Mouse (Mus musculus) layer of hippocampus, postnatal 10 days (tissue): Measurements from ENCODE around the gene Wnt5b. TPM values are rescaled to one million over a fixed set of nuclear protein-coding genes. Genes with fewer than 3 reads are reported as not detected.
A peak's percentile ranks its signal among the peaks of the same experiment; 100 is the strongest.

Experiments used
- DNase-seq, 2 experiments: peaks; one replicate each; pipeline ENCODE4 v3.0.0; 2021; ENCODE audit warnings: low spot score in 2 of 2
- total RNA-seq, 2 experiments: library from RNA; stranded (reverse); gene quantifications; 2 replicates each; pipeline ENCODE4 v1.2.3; 2021

Wnt5b gene
- total RNA-seq, 2 experiments from 2014 or later, result 2.2 to 2.4 TPM

GRCm38 (mm10) chr6:119390728-119391127 is 153.4 kb downstream of the Wnt5b start:
- DNase-seq, result no peak

GRCm38 (mm10) chr6:119389089-119389488 is 155.1 kb downstream of the Wnt5b start:
- no peak for DNase-seq

- DNase-seq, result peak; percentile 92 to 93
These were observed 155.5 kb downstream of the Wnt5b start for GRCm38 (mm10) chr6:119388650-119389012.

GRCm38 (mm10) chr6:119387801-119388649 is 156.1 kb downstream of the Wnt5b start:
- peak; percentile 29 to 38 for DNase-seq

GRCm38 (mm10) chr6:119386821-119387220 is 157.3 kb downstream of the Wnt5b start:
- no peak for DNase-seq

- DNase-seq, result no peak
These were observed 157.7 kb downstream of the Wnt5b start for GRCm38 (mm10) chr6:119386421-119386820.

GRCm38 (mm10) chr6:119385668-119386067 is 158.5 kb downstream of the Wnt5b start:
- no peak for DNase-seq

Other genes with a start within 250 kb of the Wnt5b start
- 10 to 100 TPM; 22.1 to 23.2 TPM for gene Lrtm2, start 213.6 kb downstream of the Wnt5b start, total RNA-seq
- gene Adipor2, start 126.6 kb downstream of the Wnt5b start, total RNA-seq, result 10 to 100 TPM; 38.4 to 41.3 TPM
- 10 to 100 TPM; 21.8 to 24.0 TPM for gene Fbxl14, start 64.7 kb downstream of the Wnt5b start, total RNA-seq